Mouse (Mus musculus): ENCODE data around the gene Tbr1. TPM values are rescaled to one million over a fixed set of nuclear protein-coding genes. Genes with fewer than 3 reads are reported as not detected.

The Tbr1 gene
- polyA plus RNA-seq, 1 experiment from 2014 or later: 42.2 TPM

DNA sequence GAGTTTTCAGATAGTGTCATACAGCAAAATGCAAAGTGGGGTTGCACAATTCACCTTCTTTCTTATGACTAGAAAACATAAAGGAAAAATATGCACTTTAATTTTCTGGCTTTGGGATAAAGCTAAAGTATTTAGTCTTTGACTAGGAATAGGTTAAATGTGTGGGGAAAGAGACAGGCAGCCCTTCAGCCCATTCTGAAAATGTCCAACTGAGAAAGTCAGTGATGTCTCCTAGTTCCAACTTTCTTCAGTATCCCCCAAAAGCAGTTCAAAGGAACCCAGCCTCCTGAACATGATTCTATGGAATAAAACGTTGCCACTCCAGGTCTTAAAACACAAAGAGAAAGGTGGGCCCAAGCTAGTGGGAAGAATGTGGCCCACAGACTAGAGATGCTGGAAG, 6.7 kb downstream of the Tbr1 start:
- Histone ChIP-seq H3K27me3 (replicated peaks; ENCODE audit: control insufficient read depth, insufficient read depth, low read length) (peaks cover 11% of the 10 kb centered on the region), H3K4me3 (replicated peaks; ENCODE audit: low read length) (peak overlapping the region; percentile 46), H3K9ac (replicated peaks; ENCODE audit: low read depth, low read length) (peak overlapping the region; percentile 52), H3K9me3 (ENCODE audit: control insufficient read depth, low read length) (0 out of 2 replicates have a peak, but pooled peaks cover 2% of the 10 kb centered on the region), H3K36me3 (ENCODE audit: control insufficient read depth, insufficient read depth) (no peaks in the 10 kb centered on the region), H3K27ac (ENCODE audit: low read length) (peak overlapping the region; percentile 31), H3K4me2 (ENCODE audit: low read length) (peak overlapping the region; percentile 67), H3K4me1 (replicated peaks; ENCODE audit: control insufficient read depth, insufficient read depth, low read length) (peaks cover 17% of the 10 kb centered on the region)
- no peak for ATAC-seq
- WGBS: 4% methylated on average over 1 of the region's 1 CpGs

DNA sequence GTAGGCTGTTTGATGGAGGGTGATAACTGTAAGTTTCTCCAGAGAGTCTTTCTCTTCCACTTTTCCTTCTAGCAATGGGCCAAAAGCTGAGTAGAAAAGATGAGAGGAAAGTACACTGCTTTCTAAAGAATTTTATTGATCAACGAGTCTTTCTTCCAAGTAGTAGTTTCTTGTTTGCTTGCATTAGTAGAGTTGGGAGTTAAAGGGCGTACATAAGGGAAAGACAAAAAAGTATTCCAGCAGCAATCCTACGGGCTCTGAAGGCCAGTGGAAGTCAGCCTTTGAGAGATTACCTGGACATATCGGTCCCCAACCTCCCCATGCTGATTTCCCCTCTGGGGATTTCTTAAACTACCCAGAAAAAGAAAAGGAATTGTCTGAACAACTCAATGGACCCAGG, 8.0 kb downstream of the Tbr1 start:
- 42% methylated on average over 4 of the region's 4 CpGs for WGBS
- Histone ChIP-seq H3K36me3 (ENCODE audit: control insufficient read depth, insufficient read depth) (no peaks in the 10 kb centered on the region), H3K9me3 (ENCODE audit: control insufficient read depth, low read length) (0 out of 2 replicates have a peak, but pooled peaks cover 2% of the 10 kb centered on the region), H3K27me3 (replicated peaks; ENCODE audit: control insufficient read depth, insufficient read depth, low read length) (peaks cover 11% of the 10 kb centered on the region), H3K9ac (replicated peaks; ENCODE audit: low read depth, low read length) (peak overlapping the region; percentile 68), H3K4me2 (ENCODE audit: low read length) (peak overlapping the region; percentile 67), H3K27ac (ENCODE audit: low read length) (peak overlapping the region; percentile 74), H3K4me1 (replicated peaks; ENCODE audit: control insufficient read depth, insufficient read depth, low read length) (peaks cover 14% of the 10 kb centered on the region), H3K4me3 (replicated peaks; ENCODE audit: low read length) (peak overlapping the region; percentile 43)
- no peak for ATAC-seq

DNA sequence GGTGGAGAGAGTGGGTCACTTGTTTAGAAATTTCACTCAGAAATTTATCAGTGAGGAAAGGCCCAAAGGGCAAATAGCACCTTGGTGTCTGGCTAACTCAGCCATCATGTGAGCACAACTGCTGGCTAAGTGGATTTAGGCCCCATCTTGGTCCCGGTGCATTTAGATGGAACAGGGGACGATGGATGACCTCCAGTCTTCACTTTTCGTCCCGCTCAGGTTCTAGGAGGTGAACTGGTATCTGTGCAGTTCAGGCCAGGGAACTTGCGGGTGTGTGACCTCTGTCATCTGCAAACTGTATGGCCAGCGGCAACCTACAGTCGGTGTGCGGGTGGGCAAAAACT, 8.4 kb downstream of the Tbr1 start:
- H3K36me3 ChIP-seq (ENCODE audit: control insufficient read depth, insufficient read depth): no peaks in the 10 kb centered on the region
- no peak for ATAC-seq
- H3K27me3 ChIP-seq (replicated peaks; ENCODE audit: control insufficient read depth, insufficient read depth, low read length): peaks cover 11% of the 10 kb centered on the region
- WGBS: 21% methylated on average over 8 of the region's 8 CpGs
- H3K4me1 ChIP-seq (replicated peaks; ENCODE audit: control insufficient read depth, insufficient read depth, low read length): peaks cover 18% of the 10 kb centered on the region
- H3K9ac ChIP-seq (replicated peaks; ENCODE audit: low read depth, low read length): peak overlapping the region; percentile 68
- 0 out of 2 replicates have a peak, but pooled peaks cover 2% of the 10 kb centered on the region for H3K9me3 ChIP-seq (ENCODE audit: control insufficient read depth, low read length)
- peak overlapping the region; percentile 74 for H3K27ac ChIP-seq (ENCODE audit: low read length)
- H3K4me3 ChIP-seq (replicated peaks; ENCODE audit: low read length): peak overlapping the region; percentile 43
- H3K4me2 ChIP-seq (ENCODE audit: low read length): peak overlapping the region; percentile 67

DNA sequence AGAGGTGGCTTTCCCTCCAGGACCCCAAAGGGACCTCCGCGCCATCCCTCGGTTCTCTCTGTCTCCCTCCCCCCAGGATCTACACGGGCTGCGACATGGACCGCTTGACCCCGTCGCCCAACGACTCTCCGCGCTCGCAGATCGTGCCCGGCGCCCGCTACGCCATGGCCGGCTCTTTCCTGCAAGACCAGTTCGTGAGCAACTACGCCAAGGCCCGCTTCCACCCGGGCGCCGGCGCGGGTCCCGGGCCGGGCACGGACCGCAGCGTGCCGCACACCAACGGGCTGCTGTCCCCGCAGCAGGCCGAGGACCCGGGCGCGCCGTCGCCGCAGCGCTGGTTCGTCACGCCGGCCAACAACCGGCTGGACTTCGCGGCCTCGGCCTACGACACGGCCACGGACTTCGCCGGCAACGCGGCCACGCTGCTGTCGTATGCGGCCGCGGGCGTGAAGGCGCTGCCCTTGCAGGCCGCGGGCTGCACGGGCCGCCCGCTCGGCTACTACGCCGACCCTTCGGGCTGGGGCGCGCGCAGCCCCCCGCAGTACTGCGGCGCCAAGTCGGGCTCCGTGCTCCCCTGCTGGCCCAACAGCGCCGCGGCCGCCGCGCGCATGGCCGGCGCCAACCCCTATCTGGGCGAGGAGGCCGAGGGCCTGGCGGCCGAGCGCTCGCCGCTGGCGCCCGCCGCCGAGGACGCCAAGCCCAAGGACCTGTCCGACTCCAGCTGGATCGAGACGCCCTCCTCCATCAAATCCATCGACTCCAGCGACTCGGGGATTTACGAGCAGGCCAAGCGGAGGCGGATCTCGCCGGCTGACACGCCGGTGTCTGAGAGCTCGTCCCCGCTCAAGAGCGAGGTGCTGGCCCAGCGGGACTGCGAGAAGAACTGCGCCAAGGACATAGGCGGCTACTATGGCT, 9.0 kb downstream of the Tbr1 start:
- peak overlapping the region; percentile 68 for H3K9ac ChIP-seq (replicated peaks; ENCODE audit: low read depth, low read length)
- peak overlapping the region; percentile 43 for H3K4me3 ChIP-seq (replicated peaks; ENCODE audit: low read length)
- peak; percentile 55 for ATAC-seq
- H3K27me3 ChIP-seq (replicated peaks; ENCODE audit: control insufficient read depth, insufficient read depth, low read length): peaks cover 11% of the 10 kb centered on the region
- H3K9me3 ChIP-seq (ENCODE audit: control insufficient read depth, low read length): 0 out of 2 replicates have a peak, but pooled peaks cover 2% of the 10 kb centered on the region
- no peaks in the 10 kb centered on the region for H3K36me3 ChIP-seq (ENCODE audit: control insufficient read depth, insufficient read depth)
- peak overlapping the region; percentile 67 for H3K4me2 ChIP-seq (ENCODE audit: low read length)
- H3K27ac ChIP-seq (ENCODE audit: low read length): peak overlapping the region; percentile 74
- H3K4me1 ChIP-seq (replicated peaks; ENCODE audit: control insufficient read depth, insufficient read depth, low read length): peaks cover 18% of the 10 kb centered on the region
- WGBS: 2% methylated on average over 117 of the region's 121 CpGs

DNA sequence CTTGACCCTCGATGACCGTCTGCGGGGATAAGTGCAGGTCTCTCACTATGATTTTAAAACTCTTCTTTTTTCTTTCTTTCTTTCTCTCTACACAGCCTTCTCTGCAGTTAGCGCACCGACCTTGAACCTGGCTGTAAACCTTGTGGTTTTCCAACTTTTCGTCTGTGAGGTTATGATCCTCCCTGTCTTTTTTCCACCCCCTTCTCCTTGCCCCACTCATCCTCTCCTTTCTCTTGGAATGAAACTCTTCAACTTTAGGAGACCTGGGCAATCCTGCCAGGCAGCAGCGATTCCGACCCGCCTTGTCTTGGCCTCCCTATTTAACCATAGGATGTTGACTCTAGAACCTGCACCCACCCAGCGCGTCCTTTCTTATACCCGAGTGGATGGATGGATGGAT, 9.8 kb downstream of the Tbr1 start:
- Histone ChIP-seq H3K9ac (replicated peaks; ENCODE audit: low read depth, low read length) (peak overlapping the region; percentile 68), H3K27ac (ENCODE audit: low read length) (peak overlapping the region; percentile 74), H3K4me1 (replicated peaks; ENCODE audit: control insufficient read depth, insufficient read depth, low read length) (peaks cover 18% of the 10 kb centered on the region), H3K36me3 (ENCODE audit: control insufficient read depth, insufficient read depth) (no peaks in the 10 kb centered on the region), H3K4me3 (replicated peaks; ENCODE audit: low read length) (peak overlapping the region; percentile 43), H3K27me3 (replicated peaks; ENCODE audit: control insufficient read depth, insufficient read depth, low read length) (peaks cover 11% of the 10 kb centered on the region), H3K4me2 (ENCODE audit: low read length) (peak overlapping the region; percentile 67), H3K9me3 (ENCODE audit: control insufficient read depth, low read length) (0 out of 2 replicates have a peak, but pooled peaks cover 2% of the 10 kb centered on the region)
- ATAC-seq: no peak
- WGBS: 21% methylated on average over 12 of the region's 12 CpGs

DNA sequence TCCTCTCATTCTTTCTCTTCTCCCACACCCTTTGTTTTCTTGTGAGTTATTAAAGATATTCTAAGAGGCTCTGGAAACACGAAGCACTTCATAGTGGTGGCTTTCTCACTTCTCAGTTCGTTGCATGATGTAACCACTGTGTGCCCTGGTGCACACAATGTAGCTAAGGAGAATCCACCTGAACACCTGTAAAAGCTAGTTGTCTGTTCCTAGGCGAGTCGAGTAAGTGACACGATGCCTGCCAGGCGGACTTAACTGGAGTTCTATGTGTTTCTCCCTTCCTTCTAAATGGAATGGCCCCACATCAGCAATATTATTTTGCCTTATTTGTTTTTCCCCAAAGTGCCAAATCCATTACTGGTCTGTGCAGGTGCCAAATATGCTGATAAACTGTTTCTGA, 10.4 kb downstream of the Tbr1 start:
- peaks cover 18% of the 10 kb centered on the region for H3K4me1 ChIP-seq (replicated peaks; ENCODE audit: control insufficient read depth, insufficient read depth, low read length)
- H3K9ac ChIP-seq (replicated peaks; ENCODE audit: low read depth, low read length): peak overlapping the region; percentile 31; the same call in 1 of the 2 replicates
- peak overlapping the region; percentile 67 for H3K4me2 ChIP-seq (ENCODE audit: low read length)
- H3K36me3 ChIP-seq (ENCODE audit: control insufficient read depth, insufficient read depth): no peaks in the 10 kb centered on the region
- WGBS: 30% methylated on average over 6 of the region's 6 CpGs
- H3K27me3 ChIP-seq (replicated peaks; ENCODE audit: control insufficient read depth, insufficient read depth, low read length): peaks cover 11% of the 10 kb centered on the region
- H3K27ac ChIP-seq (ENCODE audit: low read length): peak overlapping the region; percentile 43
- H3K4me3 ChIP-seq (replicated peaks; ENCODE audit: low read length): peak overlapping the region; percentile 43
- ATAC-seq: no peak
- H3K9me3 ChIP-seq (ENCODE audit: control insufficient read depth, low read length): 0 out of 2 replicates have a peak, but pooled peaks cover 2% of the 10 kb centered on the region

DNA sequence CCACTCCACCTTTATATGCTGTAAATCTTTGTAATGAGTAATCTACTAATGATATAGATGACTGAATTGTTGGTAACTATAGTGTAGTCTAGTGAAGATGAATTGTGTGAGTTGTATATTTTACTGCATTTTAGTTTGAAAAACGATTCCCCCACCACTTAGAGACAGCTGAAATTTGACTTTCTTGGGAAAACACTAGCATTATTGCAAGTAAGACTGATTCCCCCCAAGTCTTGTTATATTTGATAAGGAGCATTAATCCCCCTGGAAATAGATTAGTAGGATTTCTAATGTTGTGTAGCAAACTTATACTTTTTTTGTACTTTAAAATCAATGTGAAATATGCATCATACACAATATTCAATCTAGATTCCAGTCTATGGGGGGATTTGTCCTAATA, 10.8 kb downstream of the Tbr1 start:
- H3K4me1 ChIP-seq (replicated peaks; ENCODE audit: control insufficient read depth, insufficient read depth, low read length): peaks cover 18% of the 10 kb centered on the region
- WGBS: 26% methylated on average over 1 of the region's 1 CpGs
- ATAC-seq: no peak
- H3K4me2 ChIP-seq (ENCODE audit: low read length): peak overlapping the region; percentile 67
- H3K9ac ChIP-seq (replicated peaks; ENCODE audit: low read depth, low read length): peak overlapping the region; percentile 31; the same call in 1 of the 2 replicates
- peaks cover 11% of the 10 kb centered on the region for H3K27me3 ChIP-seq (replicated peaks; ENCODE audit: control insufficient read depth, insufficient read depth, low read length)
- H3K36me3 ChIP-seq (ENCODE audit: control insufficient read depth, insufficient read depth): no peaks in the 10 kb centered on the region
- 0 out of 2 replicates have a peak, but pooled peaks cover 2% of the 10 kb centered on the region for H3K9me3 ChIP-seq (ENCODE audit: control insufficient read depth, low read length)
- H3K4me3 ChIP-seq (replicated peaks; ENCODE audit: low read length): peak overlapping the region; percentile 43
- peak overlapping the region; percentile 43 for H3K27ac ChIP-seq (ENCODE audit: low read length)

DNA sequence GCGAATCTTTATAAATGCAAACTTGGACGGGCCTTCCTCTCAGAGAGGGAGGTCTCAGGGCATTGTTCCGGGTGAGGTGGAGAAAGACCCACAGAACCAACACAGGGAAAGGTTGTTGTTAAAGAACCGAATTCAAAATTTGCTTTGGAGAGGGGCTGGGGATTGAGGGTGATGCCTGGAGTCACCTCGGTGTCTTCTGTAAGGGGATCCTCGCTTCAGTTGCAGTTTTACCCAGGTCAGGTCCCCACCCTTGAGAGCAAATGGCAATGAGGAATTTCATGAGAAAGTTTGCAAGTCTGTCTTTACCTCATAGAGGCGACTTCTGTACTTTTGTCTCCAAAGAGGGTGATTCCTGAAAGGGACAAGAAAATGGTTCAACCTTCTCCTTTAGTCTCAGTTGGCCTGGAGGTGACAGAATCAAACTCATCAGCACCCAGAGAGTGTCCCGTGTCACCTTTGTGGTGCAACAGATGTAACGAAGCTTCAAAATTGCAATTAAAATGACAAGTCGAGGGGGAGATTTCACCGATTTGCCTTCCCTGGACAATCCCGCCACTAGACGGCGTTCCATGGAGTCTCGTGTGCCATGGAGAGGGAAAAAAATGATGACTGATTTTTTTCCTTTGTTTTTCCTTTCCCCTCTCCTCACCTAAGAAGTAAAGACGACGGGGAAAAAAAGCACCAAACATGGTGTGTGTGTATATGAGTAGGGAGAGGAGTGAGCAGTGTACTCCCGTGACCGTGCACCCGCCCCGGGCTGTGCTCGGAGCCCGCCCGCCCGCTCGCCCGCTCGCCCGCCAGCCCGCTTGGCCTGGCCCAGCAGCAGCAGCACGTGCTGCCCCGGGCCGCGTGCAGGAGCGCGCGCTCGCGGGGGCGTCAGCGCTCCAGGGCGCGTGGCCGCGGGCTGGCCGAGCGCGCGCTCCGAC, 12.1 kb downstream of the Tbr1 start:
- H3K27ac ChIP-seq (ENCODE audit: low read length): peak overlapping the region; percentile 93
- 0 out of 2 replicates have a peak, but pooled peaks cover 2% of the 10 kb centered on the region for H3K9me3 ChIP-seq (ENCODE audit: control insufficient read depth, low read length)
- peaks cover 11% of the 10 kb centered on the region for H3K27me3 ChIP-seq (replicated peaks; ENCODE audit: control insufficient read depth, insufficient read depth, low read length)
- peak overlapping the region; percentile 47 for H3K4me3 ChIP-seq (replicated peaks; ENCODE audit: low read length)
- WGBS: 3% methylated on average over 43 of the region's 50 CpGs
- H3K4me1 ChIP-seq (replicated peaks; ENCODE audit: control insufficient read depth, insufficient read depth, low read length): peaks cover 18% of the 10 kb centered on the region
- H3K36me3 ChIP-seq (ENCODE audit: control insufficient read depth, insufficient read depth): no peaks in the 10 kb centered on the region
- peak; percentile 80 for ATAC-seq
- peak overlapping the region; percentile 77 for H3K9ac ChIP-seq (replicated peaks; ENCODE audit: low read depth, low read length)
- peak overlapping the region; percentile 87 for H3K4me2 ChIP-seq (ENCODE audit: low read length)
